9 mouse cellular contexts compared by ENCODE assay signal in genomic region chr13:109759201-109759600, GRCm38 (mm10).
DNase-seq lines count a peak whose midpoint lies in the region; ATAC-seq and TF ChIP-seq lines count a peak whose summit lies in the region.
"Had no signal": no experiment of that assay in that cellular context is flagged by ENCODE, and none has a peak within 500 bp of the region (broad histone marks: within the 10 kb centered on the region; RNA-seq: fewer than 3 reads in every experiment).

No protein-coding gene starts in this region.

- no peaks in the 10 kb centered on the region for H3K36me3 ChIP-seq in embryonic facial prominence, embryonic 14.5 days (ENCODE audit: control insufficient read depth, insufficient read depth, low read length)
- H3K36me3 ChIP-seq in small intestine, adult 2 months (ENCODE audit: control insufficient read depth, insufficient read depth, low read length), result no peaks in the 10 kb centered on the region
- H3K36me3 ChIP-seq: neural tube, embryonic 13.5 days had no signal

- H3K9me3 ChIP-seq in embryonic facial prominence, embryonic 14.5 days (ENCODE audit: control insufficient read depth, low read length), result no peaks in the 10 kb centered on the region
- H3K9me3 ChIP-seq: neural tube, embryonic 13.5 days had no signal

- intact Hi-C loops in heart, postnatal 10 days (cut with DNase I), result loop anchor here (5.0 kb wide), 3 partner anchors 142 to 417 kb away; no protein-coding TSS in a partner anchor
- intact Hi-C loops in heart, postnatal 25 days (cut with DNase I), result loop anchor here (5.0 to 10.0 kb wide), 2 partner anchors 142 to 414 kb away; no protein-coding TSS in a partner anchor

- no peak overlapping the region for H3K27ac ChIP-seq in embryonic facial prominence, embryonic 14.5 days (replicated peaks; ENCODE audit: low read depth, low read length)
- no peak overlapping the region for H3K27ac ChIP-seq in small intestine, adult 2 months (ENCODE audit: insufficient read depth, low read depth, low read length)

- no peak for TF ChIP-seq POLR2A in small intestine, adult 2 months (IDR thresholded peaks at IDR 0.05; ENCODE audit: low read depth, low read length)

- no peak overlapping the region for H3K9ac ChIP-seq in embryonic facial prominence, embryonic 14.5 days (ENCODE audit: low read depth, low read length)
- H3K9ac ChIP-seq: neural tube, embryonic 13.5 days had no signal

- WGBS in embryonic facial prominence, embryonic 14.5 days, result 36% methylated on average over 5 of the region's 5 CpGs
- WGBS in small intestine, adult 2 months, result 41% methylated on average over 5 of the region's 5 CpGs

- no peak overlapping the region for H3K4me3 ChIP-seq in embryonic facial prominence, embryonic 14.5 days (ENCODE audit: low read depth, low read length)
- H3K4me3 ChIP-seq in small intestine, adult 2 months (ENCODE audit: low read depth, low read length), result no peak overlapping the region
- H3K4me3 ChIP-seq: neural tube, embryonic 13.5 days had no signal

- no peak for ATAC-seq in embryonic facial prominence, embryonic 14.5 days (ENCODE audit: low read depth)

- no peaks in the 10 kb centered on the region for H3K4me1 ChIP-seq in embryonic facial prominence, embryonic 14.5 days (ENCODE audit: control insufficient read depth, insufficient read depth, low read length)
- H3K4me1 ChIP-seq in small intestine, adult 2 months (ENCODE audit: control insufficient read depth, insufficient read depth, insufficient read length, low read length), result no peaks in the 10 kb centered on the region
- H3K4me1 ChIP-seq: neural tube, embryonic 13.5 days had no signal

- DNase-seq in heart, postnatal 10 days, result peak; percentile 11 to 39
- DNase-seq in heart, postnatal 25 days (ENCODE audit: low spot score), result no peak
- peak; percentile 21 for DNase-seq in thymus, postnatal 14 days
- DNase-seq in thymus, postnatal 0 days (ENCODE audit: low spot score), result no peak
- DNase-seq in embryonic facial prominence, embryonic 14.5 days (ENCODE audit: low spot score), result peak; percentile 44
- DNase-seq in left cerebral cortex, adult 18-20 months (ENCODE audit: low spot score in 2 of 2), result no peak
- no peak for DNase-seq in heart, adult 9 months (ENCODE audit: low spot score in 2 of 2)

- no peak overlapping the region for H3K4me2 ChIP-seq in embryonic facial prominence, embryonic 14.5 days (ENCODE audit: low read depth, low read length)
- H3K4me2 ChIP-seq: neural tube, embryonic 13.5 days had no signal

- H3K27me3 ChIP-seq in embryonic facial prominence, embryonic 14.5 days (replicated peaks; ENCODE audit: control insufficient read depth, insufficient read depth, low read length), result no peaks in the 10 kb centered on the region
- H3K27me3 ChIP-seq in small intestine, adult 2 months (ENCODE audit: control insufficient read depth, insufficient read depth, low read length), result no peaks in the 10 kb centered on the region
- H3K27me3 ChIP-seq: neural tube, embryonic 13.5 days had no signal

- TF ChIP-seq CTCF in small intestine, adult 2 months (IDR thresholded peaks at IDR 0.05; ENCODE audit: extremely low read depth, insufficient read length, insufficient replicate concordance, low read depth, low read length), result peak; percentile 63; the same call in 1 of the 2 replicates

Comparison
In these comparisons a context has a peak if more than half of its experiments do, and no peak if none do; other contexts are left out.
1. DNase-seq: peak in heart, postnatal 10 days (2 of 2), thymus, postnatal 14 days (single experiment) and embryonic facial prominence, embryonic 14.5 days (single experiment); none in heart, postnatal 25 days (single experiment), thymus, postnatal 0 days (single experiment), left cerebral cortex, adult 18-20 months (0 of 2) and heart, adult 9 months (0 of 2).